Mouse (Mus musculus): ENCODE measurements around the gene Ndufb4.

GRCm38 (mm10) chr16:37636107-37636506 lies 18.1 kb downstream of the Ndufb4 start:
- TF ChIP-seq CTCF (conservative IDR thresholded peaks at IDR 0.05; ENCODE audit: insufficient read depth, insufficient read length, low read depth, low read length), result peak; percentile 57
- TF ChIP-seq POLR2A (IDR thresholded peaks at IDR 0.05; ENCODE audit: low read depth, low read length), result no peak

All from kidney, adult 2 months (tissue).